Mouse (Mus musculus) liver, embryonic 16.5 days (tissue): ENCODE measurements at regions not wholly inside any gene's neighbourhood (a gene's known extent, or its start where the extent isn't known, plus 50 kb on each side); places are given as distances from the start of the nearest gene placed in this dataset.

Experiments used
- ATAC-seq: fragments of 200-750 bp; cut with Nextera tagmentation; 2 replicates; pipeline ENCODE4 v1.8.0; 2017; ENCODE audit warnings: low read depth, mild to moderate bottlenecking, moderate number of reproducible peaks, moderate library complexity
- H3K27ac ChIP-seq: fragments of 300-500 bp; sonication (generic); 2 replicates; pipeline ENCODE4 v1.5.1; 2014; ENCODE audit warnings: mild to moderate bottlenecking, low read length
- H3K27me3 ChIP-seq: fragments of 300-500 bp; sonication (generic); 2 replicates; pipeline ENCODE4 v1.6.1; 2014; ENCODE audit warnings: low read depth, low read length, mixed read lengths; ENCODE audit not compliant: control insufficient read depth, insufficient read depth
- H3K36me3 ChIP-seq: fragments of 300-500 bp; sonication (generic); 2 replicates; pipeline ENCODE4 v1.6.1; 2014; ENCODE audit warnings: mild to moderate bottlenecking; ENCODE audit not compliant: control insufficient read depth, insufficient read depth
- H3K4me1 ChIP-seq: fragments of 300-500 bp; sonication (generic); 2 replicates; pipeline ENCODE4 v1.6.1; 2014; ENCODE audit warnings: low read depth, low read length, mixed read lengths; ENCODE audit not compliant: control insufficient read depth
- H3K4me2 ChIP-seq: fragments of 300-500 bp; sonication (generic); 2 replicates; pipeline ENCODE4 v1.6.1; 2014; ENCODE audit warnings: low read depth, low read length, mixed read lengths
- H3K4me3 ChIP-seq: fragments of 300-500 bp; sonication (generic); 2 replicates; pipeline ENCODE4 v1.5.1; 2014; ENCODE audit warnings: low read depth, mild to moderate bottlenecking, low read length
- H3K9ac ChIP-seq: fragments of 300-500 bp; sonication (generic); 2 replicates; pipeline ENCODE4 v1.6.1; 2014; ENCODE audit warnings: low read depth, low read length
- H3K9me3 ChIP-seq: fragments of 300-500 bp; sonication (generic); replicated peaks from 2 replicates; pipeline ENCODE4 v1.6.1; 2016; ENCODE audit warnings: low read length; ENCODE audit not compliant: control insufficient read depth
- WGBS: fragments of 180-500 bp; shearing (Covaris S2); extraction: QIAGEN DNeasy Blood & Tissue Kit; methylation state at CpG from one replicate; pipeline ENCODE4 v1.1.7; 2014; ENCODE audit not compliant: insufficient replicate concordance; 5-methylcytosine and 5-hydroxymethylcytosine counted together

GRCm38 (mm10) chr9:33295925-33296324 lies 659.9 kb downstream of the Ets1 start:
- Histone ChIP-seq H3K36me3 (no peaks in the 10 kb centered on the region), H3K9ac (no peak overlapping the region), H3K27me3 (no peaks in the 10 kb centered on the region), H3K27ac (no peak overlapping the region), H3K4me2 (no peak overlapping the region), H3K9me3 (no peaks in the 10 kb centered on the region), H3K4me3 (no peak overlapping the region), H3K4me1 (no peaks in the 10 kb centered on the region)
- ATAC-seq = no peak
- 23% methylated on average over 2 of the region's 2 CpGs for WGBS

- WGBS = 67% methylated on average over 1 of the region's 1 CpGs
- Histone ChIP-seq H3K9me3 (no peaks in the 10 kb centered on the region), H3K4me1 (no peaks in the 10 kb centered on the region), H3K4me3 (no peak overlapping the region), H3K27me3 (no peaks in the 10 kb centered on the region), H3K27ac (no peak overlapping the region), H3K4me2 (no peak overlapping the region), H3K36me3 (no peaks in the 10 kb centered on the region), H3K9ac (no peak overlapping the region)
- ATAC-seq = no peak
These were observed 683.6 kb downstream of the Ets1 start for GRCm38 (mm10) chr9:33319525-33320025.

GRCm38 (mm10) chr9:33327722-33328121 lies 691.7 kb downstream of the Ets1 start:
- Histone ChIP-seq H3K27ac (no peak overlapping the region), H3K4me2 (no peak overlapping the region), H3K9me3 (no peaks in the 10 kb centered on the region), H3K4me3 (no peak overlapping the region), H3K9ac (no peak overlapping the region), H3K4me1 (no peaks in the 10 kb centered on the region), H3K27me3 (no peaks in the 10 kb centered on the region), H3K36me3 (no peaks in the 10 kb centered on the region)
- ATAC-seq = no peak
- 60% methylated on average over 2 of the region's 2 CpGs for WGBS

GRCm38 (mm10) chr9:33350258-33350657 lies 714.2 kb downstream of the Ets1 start:
- ATAC-seq = no peak

GRCm38 (mm10) chr9:33356621-33357020 lies 720.6 kb downstream of the Ets1 start:
- no peak for ATAC-seq
- WGBS = 50% methylated on average over 2 of the region's 2 CpGs
- no peaks in the 10 kb centered on the region for H3K27me3 ChIP-seq

More at GRCm38 (mm10) chr9:33350258-33350657, 714.2 kb downstream of the Ets1 start:
- Histone ChIP-seq H3K4me1 (no peaks in the 10 kb centered on the region), H3K9me3 (no peaks in the 10 kb centered on the region), H3K9ac (no peak overlapping the region), H3K4me3 (no peak overlapping the region), H3K4me2 (no peak overlapping the region), H3K36me3 (no peaks in the 10 kb centered on the region), H3K27me3 (no peaks in the 10 kb centered on the region), H3K27ac (no peak overlapping the region)

GRCm38 (mm10) chr9:33360966-33361365 lies 724.9 kb downstream of the Ets1 start:
- Histone ChIP-seq H3K9me3 (no peaks in the 10 kb centered on the region), H3K4me1 (no peaks in the 10 kb centered on the region), H3K9ac (no peak overlapping the region), H3K27ac (no peak overlapping the region), H3K4me3 (no peak overlapping the region), H3K36me3 (no peaks in the 10 kb centered on the region), H3K4me2 (no peak overlapping the region), H3K27me3 (no peaks in the 10 kb centered on the region)
- 53% methylated on average over 5 of the region's 5 CpGs for WGBS
- no peak for ATAC-seq

More at GRCm38 (mm10) chr9:33356621-33357020, 720.6 kb downstream of the Ets1 start:
- no peak overlapping the region for H3K27ac ChIP-seq
- no peak overlapping the region for H3K4me2 ChIP-seq
- no peaks in the 10 kb centered on the region for H3K36me3 ChIP-seq
- no peak overlapping the region for H3K4me3 ChIP-seq
- H3K4me1 ChIP-seq = no peaks in the 10 kb centered on the region
- H3K9me3 ChIP-seq = no peaks in the 10 kb centered on the region
- no peak overlapping the region for H3K9ac ChIP-seq

- no peaks in the 10 kb centered on the region for H3K9me3 ChIP-seq
- no peak overlapping the region for H3K27ac ChIP-seq
- H3K9ac ChIP-seq = no peak overlapping the region
- no peaks in the 10 kb centered on the region for H3K4me1 ChIP-seq
- H3K4me2 ChIP-seq = no peak overlapping the region
- ATAC-seq = no peak
- H3K27me3 ChIP-seq = no peaks in the 10 kb centered on the region
- no peak overlapping the region for H3K4me3 ChIP-seq
- no peaks in the 10 kb centered on the region for H3K36me3 ChIP-seq
These were observed 753.1 kb downstream of the Ets1 start for GRCm38 (mm10) chr9:33389170-33389569.

- H3K36me3 ChIP-seq = no peaks in the 10 kb centered on the region
- no peaks in the 10 kb centered on the region for H3K4me1 ChIP-seq
- no peak overlapping the region for H3K4me2 ChIP-seq
- H3K9me3 ChIP-seq = no peaks in the 10 kb centered on the region
- H3K4me3 ChIP-seq = no peak overlapping the region
- ATAC-seq = no peak
- H3K27ac ChIP-seq = no peak overlapping the region
- H3K9ac ChIP-seq = no peak overlapping the region
- no peaks in the 10 kb centered on the region for H3K27me3 ChIP-seq
- 66% methylated on average over 4 of the region's 4 CpGs for WGBS
These were observed 768.7 kb downstream of the Ets1 start for GRCm38 (mm10) chr9:33404691-33405090.

- 74% methylated on average over 2 of the region's 2 CpGs for WGBS
- no peaks in the 10 kb centered on the region for H3K27me3 ChIP-seq
- H3K9ac ChIP-seq = no peak overlapping the region
- H3K4me1 ChIP-seq = no peaks in the 10 kb centered on the region
- no peaks in the 10 kb centered on the region for H3K9me3 ChIP-seq
- H3K4me2 ChIP-seq = no peak overlapping the region
- ATAC-seq = no peak
- no peaks in the 10 kb centered on the region for H3K36me3 ChIP-seq
- H3K4me3 ChIP-seq = no peak overlapping the region
- no peak overlapping the region for H3K27ac ChIP-seq
These were observed 771.5 kb downstream of the Ets1 start for GRCm38 (mm10) chr9:33407517-33407916.

- Histone ChIP-seq H3K9me3 (no peaks in the 10 kb centered on the region), H3K27me3 (no peaks in the 10 kb centered on the region), H3K4me1 (no peaks in the 10 kb centered on the region), H3K27ac (no peak overlapping the region), H3K36me3 (no peaks in the 10 kb centered on the region), H3K4me3 (no peak overlapping the region), H3K4me2 (no peak overlapping the region), H3K9ac (no peak overlapping the region)
- 35% methylated on average over 2 of the region's 2 CpGs for WGBS
- ATAC-seq = no peak
These were observed 787.8 kb downstream of the Ets1 start for GRCm38 (mm10) chr9:33423781-33424180.
